Mouse (Mus musculus) right cerebral cortex, adult 2 months (tissue): Measurements from ENCODE around the gene Mrpl55.
"Not testable (repeated sequence)": the region's sequence is repeated elsewhere in the genome, so short reads cannot be mapped to it uniquely, and the experiment has no call there.

Source experiments
- DNase-seq, 2 experiments: peaks; one replicate each; pipeline ENCODE4 v3.0.0; 2021 to 2022; ENCODE audit warnings: low spot score in 2 of 2

Mrpl55 gene

DNA sequence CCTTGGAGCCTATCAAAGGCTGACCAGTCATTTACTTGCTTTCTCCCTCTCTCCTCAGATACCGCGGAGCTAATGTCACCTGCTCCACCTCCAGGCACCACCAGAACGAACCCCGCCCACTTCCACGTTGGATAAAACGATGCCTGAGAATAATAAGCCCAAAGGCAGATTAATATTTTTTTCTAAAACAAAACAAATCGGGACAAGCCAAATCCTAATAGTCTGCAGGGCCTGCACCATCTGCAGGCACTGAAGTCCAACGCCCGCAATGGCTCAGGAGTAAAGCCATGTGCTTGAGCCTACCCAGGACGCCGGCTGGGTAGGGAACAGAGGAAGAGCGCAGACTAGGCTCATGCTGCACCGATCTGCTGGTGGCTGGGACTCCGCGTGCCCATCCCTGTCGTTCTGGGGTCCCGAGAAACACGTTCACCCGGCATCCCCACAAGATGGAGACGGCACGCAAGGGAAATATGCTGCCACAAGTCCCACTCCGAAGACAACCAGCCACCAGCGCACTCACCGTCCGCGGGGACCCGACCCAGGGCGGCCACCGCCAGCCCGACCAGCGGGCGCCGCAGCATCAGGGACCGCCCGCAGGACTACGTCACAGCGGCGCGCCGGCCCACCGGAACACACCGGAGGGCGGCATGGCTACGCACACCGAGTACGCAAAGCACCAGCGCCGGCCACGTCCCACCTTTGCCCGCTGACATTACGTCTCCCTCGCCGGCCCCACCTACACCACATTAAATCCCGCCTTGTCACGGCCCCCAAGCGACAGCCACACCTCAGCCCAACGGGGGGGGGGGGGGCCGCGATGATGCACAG is 10.8 kb upstream of the Mrpl55 start:
- peak; percentile 89 to 91 for DNase-seq

DNA sequence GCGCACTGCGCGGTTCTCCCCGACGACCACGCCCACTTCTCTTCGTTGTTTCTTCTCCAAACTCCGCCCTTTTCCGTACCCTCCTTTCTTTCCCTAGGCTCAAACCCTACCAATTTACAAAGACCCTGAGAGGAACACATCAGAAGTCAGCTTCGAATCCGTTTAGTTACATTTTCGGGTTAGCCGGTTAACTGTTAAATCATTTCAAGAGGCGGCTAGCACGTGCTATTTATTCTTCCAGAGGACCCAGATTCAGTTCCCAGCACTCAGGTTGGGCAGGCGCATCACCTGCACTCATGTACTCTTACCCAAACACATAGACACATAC is 10.3 kb upstream of the Mrpl55 start, which contains the start of gene Guk1:
TSS of gene Guk1 (minus strand) at position 154 of the 328 bp plus-strand sequence.
- DNase-seq = no peak

DNA sequence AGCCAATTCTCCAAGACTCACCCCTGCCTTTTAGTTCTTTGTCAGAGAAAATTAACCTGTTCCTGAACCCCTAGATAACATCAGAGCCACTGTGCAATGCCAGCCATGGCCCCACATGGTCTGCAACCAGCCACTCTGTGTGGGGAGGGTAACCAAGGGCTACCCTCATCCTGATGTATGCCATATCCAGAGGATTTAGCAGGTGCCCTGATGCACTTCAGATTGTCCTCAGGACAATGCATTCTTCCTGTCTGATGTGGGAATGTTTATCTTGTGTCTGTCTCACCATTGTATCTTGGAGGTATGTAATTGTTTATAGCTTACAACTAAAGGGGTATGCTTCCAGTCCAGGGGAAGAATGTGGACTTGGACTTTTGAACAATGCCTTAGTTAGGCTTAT is 6.1 kb upstream of the Mrpl55 start:
- DNase-seq = no peak

DNA sequence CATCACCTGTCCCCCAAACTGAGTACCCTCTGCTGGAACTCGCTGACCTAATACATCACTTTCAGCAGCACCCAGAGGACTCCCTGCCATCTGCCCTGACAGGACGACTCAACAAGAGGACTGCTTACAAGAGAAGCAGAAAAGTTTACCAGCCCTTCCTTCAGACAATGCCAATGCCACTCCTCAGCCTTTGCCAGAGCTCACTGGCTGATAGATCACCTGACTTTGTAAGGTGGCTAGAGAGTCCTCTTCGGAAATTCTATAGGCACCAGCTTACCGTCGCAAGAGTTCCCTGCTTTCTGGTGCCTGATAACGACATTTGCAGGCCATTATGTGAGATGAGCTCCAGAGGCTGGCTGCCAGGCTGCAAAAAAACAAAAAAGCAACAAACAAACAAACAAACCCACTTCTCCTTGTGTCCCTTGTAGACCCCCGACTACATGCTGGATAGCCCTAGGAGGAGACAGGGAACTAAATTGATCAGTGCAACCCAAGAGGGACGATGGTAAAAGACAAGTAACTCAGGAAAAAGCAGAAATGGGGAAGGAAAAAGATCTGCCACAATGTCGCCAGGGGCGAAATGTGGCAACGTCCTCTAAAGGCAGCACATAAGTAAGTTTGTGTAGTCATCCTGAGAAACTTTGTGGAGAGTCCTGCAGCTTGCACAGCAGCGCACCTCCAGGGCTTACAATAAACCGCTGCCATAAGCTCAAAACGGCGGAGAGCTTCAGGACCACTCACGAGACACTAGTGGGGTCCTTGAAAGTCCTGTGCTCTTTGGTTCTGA is 877 bp upstream of the Mrpl55 start:
- no peak for DNase-seq

DNA sequence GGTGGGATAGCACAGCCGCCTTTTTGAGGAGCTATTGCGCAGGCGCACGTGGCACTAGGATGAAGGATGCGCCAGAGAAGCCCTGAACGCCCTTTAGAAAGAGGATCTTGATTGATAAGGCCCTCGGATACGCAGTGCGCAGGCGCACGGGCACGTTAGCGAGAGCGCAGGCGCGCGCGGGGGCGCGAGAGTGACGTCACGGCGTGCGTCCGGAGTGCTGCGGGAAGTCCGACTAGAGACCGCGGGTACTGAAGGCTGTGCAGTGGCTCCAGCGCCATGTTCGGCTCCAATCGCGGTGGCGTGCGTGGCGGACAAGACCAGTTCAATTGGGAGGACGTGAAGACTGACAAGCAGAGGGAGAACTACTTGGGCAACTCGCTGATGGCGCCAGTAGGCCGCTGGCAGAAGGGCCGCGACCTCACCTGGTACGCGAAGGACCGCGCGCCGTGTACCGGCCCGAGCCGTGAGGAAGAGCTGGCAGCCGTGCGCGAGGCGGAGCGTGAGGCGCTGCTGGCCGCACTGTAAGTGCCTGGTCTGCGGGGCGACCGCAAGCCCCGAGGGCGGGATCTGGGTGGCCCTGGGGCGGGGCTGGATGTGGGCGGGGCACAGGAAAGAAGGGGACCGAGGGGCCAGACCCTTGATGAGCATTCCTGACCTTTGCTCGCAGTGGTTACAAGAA is 6.0 kb downstream of the Mrpl55 start, which contains the start of gene 2310033P09Rik:
TSS of gene 2310033P09Rik (plus strand) at position 169 of the 679 bp plus-strand sequence.
- DNase-seq = peak; percentile 94 to 95

DNA sequence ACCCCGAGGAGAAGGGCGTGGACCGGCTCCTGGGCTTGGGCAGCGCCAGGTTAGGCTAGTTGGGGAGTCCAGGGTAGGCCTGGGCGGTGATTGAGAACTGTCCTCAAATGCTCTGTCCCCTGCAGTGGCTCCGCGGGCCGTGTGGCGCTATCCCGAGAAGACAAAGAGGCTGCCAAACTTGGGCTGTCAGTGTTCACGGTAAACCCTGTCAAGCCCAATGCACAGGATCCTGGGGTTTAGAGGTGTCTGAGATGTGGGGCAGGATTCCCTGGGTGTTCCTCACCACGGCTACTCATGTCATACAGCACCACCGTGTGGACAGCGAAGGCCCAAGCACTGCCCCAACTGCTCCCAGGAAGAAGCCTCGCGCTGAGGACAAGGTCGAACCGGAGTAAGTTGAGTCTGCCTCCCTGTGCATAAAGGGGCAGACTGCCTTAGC is 6.7 kb downstream of the Mrpl55 start:
- peak in 1 of 2 experiments; percentile 63 for DNase-seq

DNA sequence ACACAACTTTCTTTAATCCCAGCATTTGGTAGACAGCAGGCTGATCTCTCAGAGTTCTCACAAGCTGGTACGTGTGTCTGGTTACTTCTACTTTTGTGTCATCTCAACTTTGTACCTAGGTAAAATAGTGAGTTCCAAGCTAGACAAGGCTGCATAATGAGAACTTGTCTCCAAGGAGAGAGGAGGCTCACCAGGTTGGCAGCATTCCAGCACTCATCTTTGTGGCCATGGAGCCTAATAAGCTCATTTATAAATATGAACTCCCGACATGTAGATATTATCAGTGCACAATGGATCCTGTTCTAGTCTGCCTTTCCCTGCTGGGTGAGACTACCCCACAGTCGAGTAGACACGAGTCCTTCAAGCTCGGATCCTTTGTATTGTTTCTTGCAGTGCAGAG is 7.3 kb downstream of the Mrpl55 start:
- no peak for DNase-seq

DNA sequence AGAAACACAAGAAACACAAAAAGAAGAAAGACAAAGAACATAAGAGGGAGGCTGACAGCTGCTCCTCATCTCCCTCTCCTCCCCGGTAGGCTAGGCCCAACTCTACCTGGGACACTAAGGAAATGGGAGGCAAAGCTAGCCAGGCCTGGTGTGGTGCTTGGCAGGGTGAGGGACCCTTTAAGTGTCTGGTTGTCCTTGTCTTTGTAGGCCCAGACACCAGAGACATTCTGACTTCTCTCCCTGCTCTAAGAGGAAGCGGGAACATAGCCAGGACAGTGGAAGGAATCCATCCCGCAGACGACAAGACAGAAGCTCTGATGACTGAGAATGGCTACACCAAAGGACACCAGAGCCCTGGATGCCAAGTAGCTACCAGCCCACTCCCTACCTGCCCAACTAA is 7.7 kb downstream of the Mrpl55 start:
- DNase-seq = no peak

DNA sequence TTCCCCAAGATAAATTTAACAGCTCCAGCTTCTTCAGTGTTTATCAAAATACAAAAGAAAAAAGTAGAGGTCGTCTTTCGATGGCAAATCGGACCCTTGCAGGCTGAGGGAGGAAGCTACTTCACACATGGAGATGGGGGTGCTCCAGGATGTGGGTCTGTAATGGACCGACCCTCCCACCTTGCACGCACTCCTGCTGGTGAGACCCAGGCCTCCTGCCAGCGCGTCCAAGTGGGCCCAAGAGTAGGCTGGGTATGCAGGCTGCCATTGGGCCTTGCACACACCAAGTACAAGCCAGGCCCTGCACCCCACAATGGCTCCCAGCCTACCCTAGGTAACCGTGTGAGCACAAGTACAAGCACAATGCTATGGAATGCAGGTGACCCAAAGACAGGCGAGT is 9.3 kb downstream of the Mrpl55 start:
- not testable (repeated sequence) for DNase-seq

DNA sequence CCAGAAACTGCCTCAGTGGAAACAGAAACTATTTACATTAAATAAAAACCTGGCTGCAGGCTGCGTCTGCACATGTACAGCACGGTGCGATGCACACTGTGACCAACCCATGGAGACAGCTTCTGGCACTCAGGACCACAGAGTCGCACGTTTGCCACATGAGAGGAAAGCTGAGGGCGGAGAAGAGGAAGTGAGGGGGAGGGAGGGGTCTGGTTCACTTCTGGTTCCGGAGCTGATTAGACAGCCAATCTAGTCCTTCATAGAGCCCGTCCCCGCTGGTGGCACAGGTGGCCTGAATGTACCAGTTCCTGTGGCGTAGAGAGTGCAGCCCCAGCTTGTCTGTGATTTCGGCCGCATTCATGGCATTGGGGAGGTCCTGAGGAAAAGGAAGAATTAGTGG is 10.0 kb downstream of the Mrpl55 start:
- DNase-seq = not testable (repeated sequence)

DNA sequence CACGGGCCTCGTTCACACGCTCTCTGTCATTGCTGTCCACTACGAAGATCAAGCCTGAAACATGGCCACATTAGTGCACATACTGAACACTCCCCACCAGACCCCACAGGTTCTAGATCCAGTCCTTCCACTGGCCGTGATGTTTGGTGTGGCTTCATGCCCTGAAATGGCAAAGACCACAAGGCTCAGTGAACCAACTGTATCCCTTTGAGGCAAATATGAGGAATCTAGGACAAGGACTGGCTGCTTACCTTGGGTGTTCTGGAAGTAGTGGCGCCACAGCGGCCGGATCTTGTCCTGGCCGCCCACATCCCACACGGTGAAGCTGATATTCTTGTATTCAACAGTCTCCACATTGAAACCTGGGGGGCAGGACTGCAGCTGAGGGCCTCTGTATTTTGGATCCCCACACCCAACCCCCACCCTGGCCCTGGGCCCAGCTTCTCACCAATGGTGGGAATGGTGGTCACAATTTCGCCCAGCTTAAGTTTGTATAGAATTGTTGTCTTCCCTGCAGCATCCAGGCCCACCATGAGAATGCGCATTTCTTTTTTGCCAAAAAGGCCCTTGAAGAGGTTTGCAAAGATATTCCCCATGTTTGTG is 10.7 kb downstream of the Mrpl55 start:
- DNase-seq = no peak

DNA sequence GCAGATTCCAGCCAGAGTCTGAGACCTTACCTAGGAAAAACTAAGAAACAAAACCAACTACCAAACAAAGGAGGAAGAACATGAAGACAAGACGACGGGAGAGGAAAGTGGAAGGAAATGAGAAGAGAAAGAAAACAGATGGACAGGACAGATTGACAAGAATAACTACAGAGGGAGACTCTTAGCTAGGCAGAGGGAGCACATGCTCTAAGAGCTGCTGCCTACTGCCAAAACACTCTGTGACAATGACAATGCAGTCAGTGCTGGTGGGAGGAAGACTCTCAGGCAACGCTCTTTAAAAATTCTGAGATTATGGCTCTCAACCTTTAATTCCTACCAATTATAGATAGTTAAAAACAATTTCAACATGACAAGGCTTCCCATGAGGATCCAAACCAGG is 14.7 kb downstream of the Mrpl55 start:
- peak in 1 of 2 experiments; percentile 52 for DNase-seq

DNA sequence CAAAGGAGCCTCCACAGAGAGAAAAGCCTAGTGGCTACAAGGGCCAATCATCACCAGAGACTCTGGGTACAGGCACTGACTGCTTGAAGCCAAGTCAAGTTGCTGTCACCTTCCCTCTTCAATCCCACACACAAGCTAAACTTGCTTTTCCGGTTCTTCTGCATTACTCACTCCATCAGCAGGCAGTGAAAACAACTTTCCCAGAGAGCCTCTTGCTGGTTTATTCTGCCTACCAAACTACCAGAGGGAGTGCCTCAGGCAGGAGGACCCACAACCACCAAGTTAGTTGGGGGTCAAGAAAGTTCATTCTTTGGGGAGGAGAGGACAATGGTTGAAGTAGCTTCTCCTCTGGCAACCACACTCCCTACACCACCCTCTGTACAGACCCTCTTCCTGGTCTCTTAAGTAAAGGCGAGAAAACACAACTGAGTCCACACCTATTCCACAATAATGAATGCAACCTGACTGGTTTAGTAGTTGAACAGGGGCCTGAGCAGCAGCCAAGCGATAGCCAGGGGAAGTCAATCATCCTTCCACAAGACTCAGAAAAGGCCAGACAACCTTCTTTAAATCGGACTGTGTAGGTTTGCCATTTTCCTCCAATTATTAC is 16.2 kb downstream of the Mrpl55 start:
- DNase-seq = no peak

DNA sequence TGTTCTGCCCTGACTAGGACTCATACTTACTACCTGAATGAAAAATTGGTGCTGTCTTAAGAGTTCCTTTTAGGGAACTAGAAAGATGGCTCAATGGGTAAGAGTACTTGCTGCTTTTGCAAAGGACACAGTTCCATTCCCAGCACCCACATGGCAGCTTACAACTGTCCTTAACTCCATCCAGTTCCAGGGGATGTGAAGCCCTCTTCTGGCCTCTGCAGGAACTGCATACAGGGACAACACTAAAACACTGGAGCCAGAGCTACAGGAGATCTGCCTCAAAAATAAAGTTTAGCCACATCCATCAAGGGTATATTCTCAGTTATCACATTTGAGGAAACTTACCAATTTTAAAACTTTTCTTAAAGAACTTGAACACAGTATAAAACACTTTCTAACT is 16.8 kb downstream of the Mrpl55 start:
- no peak for DNase-seq

DNA sequence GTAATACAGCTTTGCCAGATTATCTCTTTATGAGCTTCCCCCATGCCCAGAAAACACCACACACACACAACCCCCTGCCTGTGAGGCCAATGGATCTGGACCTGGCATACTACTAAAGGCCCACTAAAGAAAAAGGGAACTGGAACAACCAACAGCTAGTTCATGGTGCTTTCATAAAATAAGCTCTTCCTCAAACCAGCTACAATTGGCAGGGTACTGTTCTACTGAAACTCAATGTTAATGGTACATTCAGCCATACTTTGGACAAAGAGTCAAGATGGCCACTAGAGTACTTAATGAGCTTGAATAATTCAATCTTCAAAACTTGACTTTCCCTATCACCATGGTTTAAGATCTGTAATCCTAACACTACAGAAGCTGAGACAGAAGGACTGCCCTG is 19.3 kb downstream of the Mrpl55 start:
- no peak for DNase-seq

DNA sequence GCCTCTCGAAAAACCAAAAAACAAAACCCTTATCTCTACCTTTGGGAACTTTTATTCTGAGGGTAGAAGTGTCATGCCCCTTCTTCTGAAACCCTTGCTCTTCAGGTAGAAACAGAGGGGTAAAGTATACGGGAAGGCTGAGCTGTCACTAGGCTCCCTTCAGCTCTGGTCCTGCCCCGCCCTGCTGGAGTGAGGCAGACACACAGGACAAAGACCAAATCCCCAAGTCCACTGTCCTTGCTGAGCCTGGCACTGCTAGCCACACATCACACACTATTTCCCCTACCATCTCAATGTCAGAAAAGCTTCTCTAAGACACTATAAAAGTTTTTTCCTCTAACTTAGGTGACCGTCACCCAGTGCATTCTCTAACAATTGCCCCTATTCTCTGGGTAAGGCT is 20.0 kb downstream of the Mrpl55 start:
- DNase-seq = no peak

DNA sequence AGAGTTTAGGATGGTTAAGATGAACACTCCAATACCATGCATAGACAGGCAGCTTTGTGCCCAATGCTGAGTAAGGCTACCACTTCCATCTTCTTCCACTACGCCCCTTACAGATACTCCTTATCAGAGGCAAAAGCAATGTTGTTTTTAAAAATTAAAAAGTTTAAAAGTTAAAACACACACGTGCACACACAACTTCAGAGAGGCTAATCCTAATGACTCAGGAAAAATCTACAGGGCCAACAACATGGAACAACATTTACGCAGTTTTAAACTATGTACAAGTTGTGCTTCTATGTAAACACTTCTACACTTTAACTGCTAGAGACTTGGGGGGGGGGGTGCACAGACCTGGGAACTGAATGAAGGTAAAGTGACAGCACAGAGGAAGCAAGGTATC is 21.7 kb downstream of the Mrpl55 start:
- no peak for DNase-seq

DNA sequence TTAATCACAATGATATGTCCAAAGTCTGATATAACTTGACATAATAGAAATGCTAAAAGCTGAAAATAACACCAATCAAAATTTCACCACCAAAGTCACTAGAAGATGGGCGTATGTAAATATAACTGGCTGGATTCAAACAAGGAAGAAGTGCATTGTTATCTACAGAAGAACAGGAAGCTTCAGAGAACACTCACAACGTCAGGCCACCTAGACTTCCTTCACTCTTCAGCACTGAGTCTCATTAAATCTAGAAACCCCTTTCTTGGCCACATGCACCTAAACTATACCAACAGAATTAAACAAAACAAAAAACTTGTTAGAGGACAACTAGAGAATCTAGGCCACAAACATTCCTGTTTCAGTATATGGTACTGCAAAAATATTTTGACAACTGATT is 22.2 kb downstream of the Mrpl55 start:
- no peak for DNase-seq

DNA sequence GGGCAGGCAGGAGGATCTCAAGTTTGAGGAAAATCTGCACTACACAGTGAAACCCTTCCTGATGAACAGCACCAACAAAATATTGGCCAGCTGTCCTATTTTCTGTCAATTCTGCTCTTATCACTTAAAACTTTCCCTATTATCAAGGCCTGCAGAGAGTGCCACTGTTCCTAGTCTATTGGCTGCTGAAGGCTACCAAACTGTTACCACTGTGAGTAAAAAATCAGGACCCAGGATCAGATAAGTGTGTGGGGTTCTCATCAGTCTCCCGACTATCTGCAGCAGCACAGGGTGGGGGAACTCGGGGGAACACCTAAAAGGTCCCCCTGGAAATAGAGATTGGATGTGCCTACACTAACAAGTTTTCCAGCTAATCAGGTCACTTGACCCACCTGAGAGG is 22.9 kb downstream of the Mrpl55 start:
- DNase-seq = no peak

DNA sequence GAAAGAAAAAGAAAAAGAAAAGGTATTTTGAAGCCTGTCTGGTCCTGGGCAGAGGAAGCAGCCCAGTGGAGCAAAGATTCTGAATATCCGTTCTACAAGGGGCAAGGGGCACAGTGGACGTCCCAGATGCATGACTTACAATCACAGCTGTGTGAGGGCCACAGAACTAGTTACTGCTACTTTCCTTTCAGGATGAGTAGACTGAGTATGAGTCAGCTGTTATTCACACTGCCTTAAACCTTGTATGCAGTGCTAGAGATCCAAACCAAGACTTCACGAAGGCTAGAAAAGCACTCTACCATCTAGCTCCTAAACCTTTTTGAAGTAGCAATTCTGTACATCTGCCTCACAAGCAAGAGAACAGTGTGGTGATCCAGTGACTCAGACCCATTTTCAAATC is 24.0 kb downstream of the Mrpl55 start:
- no peak for DNase-seq

DNA sequence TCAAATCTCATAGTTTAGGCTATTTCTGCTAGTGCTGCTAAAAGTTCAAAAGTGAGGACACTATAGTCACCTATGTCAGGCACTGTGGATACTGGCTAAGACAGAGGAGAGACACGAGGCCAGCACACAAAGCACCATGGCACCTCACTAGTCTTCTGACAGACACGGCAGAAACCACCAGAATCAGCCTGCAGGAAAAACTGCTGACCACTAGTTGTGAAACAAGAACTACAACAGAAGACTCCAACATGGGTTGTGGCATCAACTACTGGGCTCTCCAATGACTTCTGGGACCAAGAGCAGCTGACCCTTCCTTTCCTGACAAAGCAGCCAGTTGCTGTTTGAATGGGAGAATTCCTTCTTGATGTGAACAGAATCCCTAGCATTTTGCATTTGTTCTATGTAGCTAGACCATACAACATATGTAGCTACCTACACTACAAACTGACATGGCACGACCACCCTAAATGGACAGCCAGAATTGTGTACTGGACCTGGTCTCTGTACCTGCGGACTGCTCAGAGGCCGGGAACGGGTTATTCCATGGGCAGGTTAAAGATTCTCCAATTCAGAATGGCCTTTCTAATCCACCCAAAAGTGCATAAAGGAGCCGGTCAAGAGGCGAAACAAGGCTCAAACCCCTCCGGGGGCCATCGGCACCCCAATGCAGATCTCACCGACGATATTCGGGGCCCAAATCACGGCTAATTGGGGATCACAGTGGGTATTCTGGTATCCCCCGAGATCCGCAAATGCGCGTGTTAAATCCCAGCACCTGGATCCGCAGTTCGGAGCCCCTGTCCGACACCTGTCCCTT is 24.7 kb downstream of the Mrpl55 start:
- no peak for DNase-seq
